In genomic region chr1:160295323-160295722, GRCm38 (mm10) we compare ENCODE assay signal across 20 mouse cellular contexts.
"Had no signal": no experiment of that assay in that cellular context is flagged by ENCODE, and none has a peak within 500 bp of the region (broad histone marks: within the 10 kb centered on the region; RNA-seq: fewer than 3 reads in every experiment).

No protein-coding gene starts in this region.

- DNase-seq: kidney, adult 8-10 months; kidney, postnatal 10 days; kidney, postnatal 36 days; lung, embryonic 14.5 days; midbrain, embryonic 14.5 days; right cerebral cortex, adult 18-20 months; right cerebral cortex, postnatal 14 days; right cerebral cortex, postnatal 4 days; thymus, postnatal 25 days had no signal

- ATAC-seq: intestine, postnatal 0 days; lung, postnatal 0 days had no signal

- H3K9ac ChIP-seq: kidney, embryonic 15.5 days; limb, embryonic 13.5 days; lung, embryonic 14.5 days; neural tube, embryonic 12.5 days; neural tube, embryonic 15.5 days had no signal

- H3K4me1 ChIP-seq: kidney, embryonic 15.5 days; limb, embryonic 10.5 days; limb, embryonic 13.5 days; neural tube, embryonic 12.5 days; neural tube, embryonic 15.5 days had no signal

- H3K27me3 ChIP-seq: kidney, embryonic 15.5 days; limb, embryonic 13.5 days; megakaryocyte, embryonic 14.5 days; neural tube, embryonic 12.5 days; neural tube, embryonic 15.5 days had no signal

- H3K9me3 ChIP-seq: kidney, embryonic 15.5 days; limb, embryonic 10.5 days; limb, embryonic 13.5 days; megakaryocyte, embryonic 14.5 days; neural tube, embryonic 12.5 days; neural tube, embryonic 15.5 days had no signal

- H3K4me2 ChIP-seq: kidney, embryonic 15.5 days; limb, embryonic 13.5 days; lung, embryonic 14.5 days; midbrain, embryonic 11.5 days; neural tube, embryonic 12.5 days; neural tube, embryonic 15.5 days had no signal

- H3K27ac ChIP-seq: kidney, embryonic 15.5 days; limb, embryonic 10.5 days; limb, embryonic 13.5 days; macrophage; neural tube, embryonic 12.5 days; neural tube, embryonic 15.5 days; stomach, postnatal 0 days had no signal

- H3K36me3 ChIP-seq: kidney, embryonic 15.5 days; limb, embryonic 10.5 days; limb, embryonic 13.5 days; neural tube, embryonic 12.5 days; neural tube, embryonic 15.5 days had no signal

- H3K4me3 ChIP-seq: kidney, embryonic 15.5 days; limb, embryonic 10.5 days; limb, embryonic 13.5 days; neural tube, embryonic 12.5 days; neural tube, embryonic 15.5 days had no signal
